Mouse (Mus musculus): ENCODE measurements around the gene Cdc6.

Gene Cdc6

DNA sequence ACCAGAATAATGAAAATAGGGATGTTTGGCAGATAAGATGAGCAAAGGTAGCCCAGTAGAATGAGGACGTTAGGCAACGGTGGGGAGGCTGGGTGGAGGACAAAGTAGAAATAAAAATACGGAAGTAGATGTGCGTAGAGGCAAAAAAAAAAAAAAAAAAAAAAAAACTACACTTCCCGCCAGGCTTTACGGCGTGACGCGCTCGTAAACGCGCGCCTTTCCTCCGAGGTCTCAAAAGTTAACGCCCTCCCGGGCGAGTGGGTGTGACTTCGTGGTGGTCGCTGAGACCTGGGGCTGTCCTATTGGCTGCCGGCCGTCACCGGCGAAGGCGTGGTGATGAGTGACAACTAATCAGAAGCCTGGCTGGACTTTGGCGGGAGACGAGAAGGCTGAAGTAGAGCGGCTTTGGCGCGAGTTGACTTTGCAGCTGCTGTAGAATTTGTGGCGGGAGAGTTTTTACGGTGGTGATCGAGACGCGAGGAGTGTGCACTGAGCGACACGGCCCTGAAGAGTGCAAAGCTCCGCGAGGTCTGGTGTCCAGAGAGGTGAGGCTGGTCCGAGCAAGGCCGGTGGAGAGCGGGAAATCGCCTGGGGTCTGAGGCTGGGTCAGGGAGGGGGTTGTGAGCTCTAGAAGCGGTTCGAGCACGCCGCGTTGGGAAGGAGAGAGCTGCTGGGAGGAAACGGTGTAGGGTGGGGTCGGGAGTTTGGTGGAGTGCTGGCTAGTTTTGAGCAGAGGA is at the start of gene Cdc6:
Gene Cdc6 (plus strand): TSS at position 365 of the 737 bp plus-strand sequence.
- DNase-seq (ENCODE audit: low read depth, low spot score): peak; percentile 98

DNA sequence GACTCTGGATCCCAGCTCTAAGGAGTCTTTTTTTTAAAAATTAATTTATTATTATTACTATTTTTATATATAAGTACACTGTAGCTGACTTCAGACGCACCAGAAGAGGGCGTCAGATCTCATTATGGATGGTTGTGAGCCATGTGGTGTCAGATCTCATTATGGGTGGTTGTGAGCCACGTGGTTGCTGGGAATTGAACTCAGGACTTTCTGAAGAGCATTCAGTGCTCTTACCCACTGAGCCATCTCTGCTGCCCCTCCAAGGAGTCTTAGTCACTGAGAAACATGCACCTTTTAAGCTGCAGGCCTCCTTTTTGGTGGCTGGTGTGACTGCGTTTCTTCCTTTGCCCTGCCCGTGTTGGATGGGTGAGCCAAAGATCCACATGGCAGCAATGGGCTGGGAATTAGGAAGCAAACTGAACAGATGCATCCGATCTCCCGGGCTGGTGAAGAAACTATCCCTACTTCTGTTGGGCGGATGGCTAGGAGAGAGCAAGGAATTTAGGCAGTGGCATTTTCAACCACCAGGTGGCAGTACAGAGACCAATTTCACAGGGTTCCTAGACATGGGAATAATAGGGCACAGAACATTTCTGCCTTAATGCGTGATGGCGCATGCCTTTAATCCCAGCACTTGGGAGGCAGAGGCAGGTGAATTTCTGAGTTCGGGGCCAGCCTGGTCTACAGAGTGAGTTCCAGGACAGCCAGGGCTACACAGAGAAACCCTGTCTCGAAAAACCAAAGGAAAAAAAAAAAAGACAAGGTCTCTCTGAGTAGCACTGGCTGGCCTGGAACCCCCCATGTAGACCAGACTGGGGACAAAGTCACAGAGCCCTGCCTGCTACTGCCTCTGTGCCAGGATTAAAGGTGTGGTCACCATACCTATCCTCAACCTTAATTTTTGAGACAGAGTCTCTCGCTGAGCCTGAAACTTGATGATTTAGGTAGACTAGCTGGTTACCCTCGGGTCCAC is 48.6 kb upstream of the Cdc6 start:
- DNase-seq (ENCODE audit: low read depth, low spot score): peak; percentile 79

DNA sequence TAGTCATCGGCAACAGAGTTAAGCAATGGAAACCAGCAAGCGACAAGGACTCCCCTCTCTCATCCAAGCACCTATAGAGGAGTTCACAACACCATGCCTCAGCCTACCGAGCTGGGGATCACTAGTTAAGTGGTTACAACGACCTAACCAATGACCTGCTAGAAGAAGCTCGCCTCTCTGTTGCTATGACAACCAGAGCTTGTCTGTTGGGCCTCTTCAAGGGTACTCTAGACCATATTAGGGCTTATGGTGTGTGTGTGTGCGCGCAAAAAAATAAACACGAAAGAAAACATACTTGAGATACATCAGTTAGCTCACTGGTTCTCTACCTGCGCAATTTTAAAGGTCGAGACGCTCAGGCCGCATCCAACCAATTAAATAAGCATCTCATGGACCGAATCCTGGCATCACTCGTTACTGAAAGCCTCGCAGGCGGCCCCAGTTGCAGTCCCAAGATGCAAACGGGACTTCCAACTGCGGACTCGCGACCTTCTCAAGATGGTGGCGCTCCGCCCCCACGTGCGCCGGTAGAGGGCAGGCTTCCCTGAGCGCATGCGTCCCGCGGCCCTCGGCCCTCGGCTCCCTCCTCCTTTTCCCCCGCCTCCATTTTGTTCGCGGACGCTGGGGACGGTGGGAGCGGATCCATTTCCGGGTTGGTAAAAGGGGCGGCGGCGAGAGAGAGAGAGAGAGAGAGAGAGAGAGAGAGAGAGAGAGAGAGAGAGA is 44.4 kb upstream of the Cdc6 start, which contains the start of gene Wipf2:
Gene Wipf2 (plus strand): TSS at position 611 of the 723 bp plus-strand sequence.
- DNase-seq (ENCODE audit: low read depth, low spot score): peak; percentile 97

DNA sequence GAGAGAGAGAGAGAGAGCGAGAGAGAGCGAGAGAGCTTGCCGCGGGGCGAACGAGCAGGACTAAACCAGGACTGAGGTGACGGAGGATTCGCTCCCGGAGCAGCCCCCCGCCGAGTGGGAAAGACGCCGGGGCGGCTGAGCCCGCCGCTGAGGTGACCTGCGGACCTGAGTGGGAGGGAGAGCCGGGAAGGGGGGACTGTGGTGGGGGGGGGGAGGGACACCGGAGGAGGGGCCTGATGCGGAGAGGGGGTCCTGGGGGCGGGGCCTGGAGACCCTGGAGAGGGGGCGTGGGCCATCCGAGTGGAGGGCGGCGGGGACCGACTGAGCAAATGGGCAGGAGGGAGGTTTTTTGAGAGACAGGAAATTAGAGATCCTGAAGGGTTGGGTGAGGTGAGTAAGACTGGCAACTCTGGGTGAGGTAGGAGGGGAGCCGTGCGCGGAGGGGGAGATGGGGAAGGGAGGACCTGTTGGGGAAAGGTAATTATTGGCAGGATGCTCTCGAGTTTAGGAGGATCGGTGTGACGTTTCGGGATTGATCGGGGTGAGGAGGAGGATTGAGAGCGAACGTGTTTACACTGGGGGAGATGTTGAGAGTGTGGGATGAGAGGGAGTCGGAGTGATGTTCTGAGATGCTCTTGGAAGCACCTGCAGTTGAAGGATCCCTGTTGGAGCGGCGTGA is 43.7 kb upstream of the Cdc6 start:
- DNase-seq (ENCODE audit: low read depth, low spot score): peak; percentile 64

DNA sequence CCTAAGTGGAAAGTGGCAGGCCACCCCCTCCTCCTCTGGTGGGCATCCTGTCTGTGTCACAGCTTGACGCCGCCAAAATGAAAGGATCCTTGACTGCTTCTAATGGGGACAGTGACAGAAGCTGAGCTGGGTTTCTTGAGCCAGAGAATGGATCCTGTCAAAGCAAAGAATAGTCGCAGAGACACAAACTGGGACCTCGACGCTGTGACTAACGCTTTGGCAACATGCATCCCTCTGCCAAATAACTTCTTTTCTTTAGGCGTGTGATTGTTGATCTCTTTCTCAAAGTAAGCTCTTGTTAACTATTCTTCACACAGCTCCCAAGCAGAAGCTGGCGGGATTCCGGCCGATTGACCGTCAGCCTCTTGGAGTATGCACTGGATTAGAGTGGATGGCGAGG is 40.3 kb upstream of the Cdc6 start:
- no peak for DNase-seq (ENCODE audit: low read depth, low spot score)

DNA sequence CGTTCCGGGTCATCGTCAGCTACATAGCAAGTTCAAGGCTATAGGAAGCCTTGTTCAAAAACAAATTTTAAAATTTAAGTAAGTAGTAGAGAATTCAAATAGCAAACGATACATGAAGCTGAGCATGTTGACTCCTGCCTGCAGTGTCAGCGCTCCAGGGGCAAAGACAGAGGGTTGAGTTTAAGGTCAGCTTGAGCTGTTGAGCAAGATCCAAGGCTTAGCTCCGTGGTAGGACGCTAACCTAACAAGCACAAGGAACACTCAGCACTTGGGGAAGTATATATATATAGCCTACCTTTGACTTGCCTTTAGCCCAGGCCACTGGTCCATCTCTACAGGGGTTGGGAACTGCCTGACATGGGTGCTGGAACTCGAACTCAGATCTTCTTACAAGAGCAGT is 37.7 kb upstream of the Cdc6 start:
- DNase-seq (ENCODE audit: low read depth, low spot score): no peak

DNA sequence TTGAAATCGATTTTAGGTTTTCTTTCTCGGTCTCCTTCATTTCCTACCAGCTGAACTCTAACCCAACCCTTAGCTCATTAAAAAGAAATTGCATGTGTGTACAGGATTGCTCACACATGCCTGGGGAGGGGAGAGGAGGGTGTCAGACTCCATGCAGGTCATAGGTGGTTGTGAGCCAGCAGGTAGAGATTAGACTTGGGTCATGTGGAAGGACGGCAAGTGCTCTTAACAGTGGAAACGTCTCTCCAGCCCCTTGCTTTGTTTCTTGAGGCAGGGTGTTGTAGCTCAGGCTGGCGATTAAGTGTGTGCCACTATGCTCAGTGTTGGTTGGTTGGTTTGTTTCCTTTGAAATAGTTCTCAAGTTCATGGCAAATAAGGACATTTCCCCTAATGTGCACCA is 36.8 kb upstream of the Cdc6 start:
- no peak for DNase-seq (ENCODE audit: low read depth, low spot score)

DNA sequence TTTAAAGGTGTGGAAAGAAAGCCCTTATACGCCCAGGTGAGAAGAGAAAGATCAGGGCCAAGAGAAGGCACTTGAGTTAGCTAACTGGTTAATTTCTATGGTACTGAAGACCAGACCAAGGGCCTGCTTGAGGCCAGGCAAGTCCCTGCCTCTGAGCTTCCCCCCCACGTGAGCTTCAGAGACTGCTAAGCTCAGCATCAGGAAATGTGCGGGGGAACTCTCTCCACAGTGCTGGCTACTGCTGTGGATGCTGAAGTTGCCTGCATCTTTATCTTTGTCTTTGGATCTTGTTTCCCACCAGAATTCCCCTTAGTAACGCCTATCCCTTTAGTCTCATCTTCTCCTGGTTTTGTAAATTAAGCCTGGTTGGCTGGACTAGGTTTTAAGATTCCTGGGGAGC is 36.2 kb upstream of the Cdc6 start:
- DNase-seq (ENCODE audit: low read depth, low spot score): no peak

DNA sequence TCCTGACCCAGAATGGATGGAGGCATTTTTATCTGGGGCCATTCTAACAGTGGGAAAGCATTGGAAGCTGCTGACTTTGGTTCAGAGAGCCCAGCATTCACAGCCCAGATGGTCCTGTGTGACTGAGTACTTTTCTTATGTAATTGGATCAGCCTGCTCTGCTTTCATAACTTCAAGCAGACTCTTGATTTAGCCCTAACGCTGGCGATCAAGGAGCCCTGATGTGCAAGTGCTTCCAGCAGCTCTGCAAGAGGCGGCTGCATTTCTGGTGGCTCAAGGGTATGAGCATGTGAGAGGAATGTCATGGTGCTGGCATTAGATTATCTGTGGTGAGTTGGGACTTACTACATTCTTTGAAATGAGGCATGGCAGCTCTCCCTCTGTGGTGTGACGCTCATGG is 35.6 kb upstream of the Cdc6 start:
- DNase-seq (ENCODE audit: low read depth, low spot score): no peak

DNA sequence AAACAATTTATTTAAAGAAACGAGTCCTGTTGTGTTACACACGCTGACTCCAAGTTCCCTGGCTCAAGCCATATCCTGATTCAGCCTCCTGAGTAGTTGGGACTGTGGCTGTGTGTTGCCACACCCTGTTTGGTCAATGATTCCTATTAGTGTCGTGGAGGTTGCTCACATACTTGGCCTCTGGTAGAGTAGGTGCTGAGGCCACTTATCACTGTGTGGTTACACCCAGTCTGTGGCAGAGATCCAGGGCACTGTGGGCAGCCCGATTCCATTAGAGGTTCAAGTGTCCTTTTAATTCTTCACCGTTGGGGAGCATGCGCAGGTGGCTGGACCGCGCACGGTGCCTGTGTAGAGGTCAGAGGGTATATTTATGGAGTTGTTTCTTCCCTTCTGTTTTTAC is 33.7 kb upstream of the Cdc6 start:
- DNase-seq (ENCODE audit: low read depth, low spot score): no peak

DNA sequence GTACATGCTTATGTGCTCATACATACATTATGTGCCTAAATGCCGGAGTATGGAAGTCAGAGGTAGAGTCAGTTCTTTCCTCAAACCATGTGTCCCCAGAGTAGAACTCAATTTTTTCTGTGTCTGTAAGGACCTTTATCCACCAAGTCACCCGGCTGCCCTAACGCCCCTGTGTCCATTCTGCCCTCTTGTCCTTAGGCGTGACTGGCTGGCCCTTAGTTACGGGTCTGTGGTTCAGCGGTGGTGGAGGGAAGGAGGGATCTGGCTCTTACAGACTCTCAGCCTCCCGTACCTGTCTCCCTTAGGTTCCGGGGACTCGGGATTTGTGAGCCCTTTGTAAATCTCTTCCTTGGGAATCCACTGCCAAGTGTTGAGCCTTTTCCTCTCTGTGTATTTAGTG is 30.6 kb upstream of the Cdc6 start:
- DNase-seq (ENCODE audit: low read depth, low spot score): no peak

DNA sequence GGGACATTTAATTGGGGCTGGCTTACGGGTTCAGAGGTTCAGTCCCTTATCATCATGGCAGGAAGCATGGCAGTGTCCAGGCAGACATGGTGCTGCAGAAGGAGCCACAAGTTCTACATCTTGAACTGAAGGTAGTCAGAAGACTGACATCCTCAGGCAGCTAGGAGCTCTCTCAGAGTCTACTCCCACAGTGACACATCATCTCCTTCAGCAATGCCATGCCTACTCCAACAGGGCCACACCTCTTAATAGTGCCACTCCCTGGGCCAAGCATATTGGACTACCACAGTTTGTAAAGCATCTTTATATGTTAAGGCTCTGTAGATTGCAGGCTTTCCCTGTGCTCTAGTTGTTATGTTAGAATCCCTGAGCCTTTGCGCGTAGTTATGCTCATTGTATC is 19.9 kb upstream of the Cdc6 start:
- no peak for DNase-seq (ENCODE audit: low read depth, low spot score)

DNA sequence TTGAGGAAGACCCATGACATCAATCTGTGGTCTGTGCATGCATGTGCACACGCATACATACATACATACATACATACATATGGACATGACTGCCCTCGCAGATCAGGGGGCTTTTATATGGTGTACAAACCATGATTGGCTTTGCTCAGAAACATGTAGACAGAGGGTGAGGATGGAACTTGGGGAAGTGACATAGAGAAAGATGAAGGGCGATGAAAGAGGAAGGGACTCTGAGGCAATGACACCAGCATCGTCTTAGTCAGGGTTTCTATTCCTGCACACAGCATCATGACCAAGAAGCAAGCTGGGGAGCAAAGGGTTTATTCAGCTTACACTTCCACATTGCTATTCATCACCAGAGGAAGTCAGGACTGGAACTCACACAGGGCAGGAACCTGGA is 18.5 kb upstream of the Cdc6 start:
- DNase-seq (ENCODE audit: low read depth, low spot score): no peak

DNA sequence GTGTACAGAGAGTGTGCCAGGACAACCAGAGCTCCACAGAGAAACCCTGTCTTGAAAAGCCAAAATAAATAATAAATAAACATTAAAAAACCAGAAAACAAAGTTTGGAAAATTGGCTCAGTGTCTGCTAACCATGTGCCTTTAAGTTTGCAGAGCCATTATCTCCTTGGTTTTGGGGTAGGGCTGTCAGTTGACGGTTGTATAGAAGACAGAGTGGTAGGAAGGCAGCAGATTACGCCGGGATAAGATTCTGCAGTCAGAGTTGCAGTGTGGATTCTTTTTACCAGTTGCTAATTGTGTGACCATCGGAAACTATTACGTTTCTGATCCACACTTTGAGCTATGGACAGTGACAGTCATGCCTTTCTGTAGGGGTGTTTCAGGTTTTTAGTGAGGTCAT is 17.6 kb upstream of the Cdc6 start:
- DNase-seq (ENCODE audit: low read depth, low spot score): no peak

DNA sequence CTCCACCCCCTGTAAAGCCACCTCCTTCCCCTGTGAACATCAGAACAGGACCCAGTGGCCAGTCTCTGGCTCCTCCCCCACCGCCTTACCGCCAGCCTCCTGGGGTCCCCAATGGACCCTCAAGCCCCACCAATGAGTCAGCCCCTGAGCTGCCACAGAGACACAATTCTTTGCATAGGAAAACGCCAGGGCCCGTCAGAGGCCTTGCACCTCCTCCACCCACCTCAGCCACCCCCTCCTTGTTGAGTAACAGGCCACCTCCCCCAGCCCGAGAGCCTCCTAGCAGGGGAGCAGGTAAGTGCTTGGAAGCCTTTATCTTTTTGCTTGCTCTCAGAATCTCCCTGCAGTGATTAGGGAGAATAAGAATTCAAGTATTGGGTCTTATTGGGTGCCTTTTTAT is 15.2 kb upstream of the Cdc6 start:
- no peak for DNase-seq (ENCODE audit: low read depth, low spot score)

DNA sequence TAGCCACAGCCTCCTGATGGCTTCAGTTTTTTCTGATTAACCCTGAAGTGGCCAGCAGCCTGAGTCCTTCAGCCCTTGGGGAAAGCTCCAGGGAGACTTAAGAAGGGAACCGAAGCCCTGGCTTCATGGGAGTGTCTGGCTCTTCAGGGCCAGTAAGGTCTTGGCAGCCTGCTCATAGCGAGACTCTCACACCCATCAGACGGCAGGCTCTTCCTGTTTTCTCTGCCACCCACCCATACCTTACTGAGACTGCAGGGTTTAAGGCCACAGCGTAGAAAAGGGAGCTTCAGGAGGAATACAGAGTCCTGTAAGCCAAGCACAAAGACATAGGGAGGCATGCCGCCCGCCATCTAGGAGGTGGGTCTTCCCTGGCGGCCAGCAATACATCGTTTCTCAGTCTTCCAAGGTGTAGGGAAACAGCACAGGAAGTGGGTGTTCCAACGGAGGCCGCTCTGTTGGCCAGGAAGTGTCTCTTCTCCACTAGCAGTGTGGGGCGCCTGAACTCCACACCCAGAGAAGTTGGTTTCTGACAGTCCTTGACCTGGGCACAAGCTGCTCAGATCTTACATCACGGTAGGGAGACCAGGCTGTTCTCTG is 7.0 kb upstream of the Cdc6 start:
- no peak for DNase-seq (ENCODE audit: low read depth, low spot score)

DNA sequence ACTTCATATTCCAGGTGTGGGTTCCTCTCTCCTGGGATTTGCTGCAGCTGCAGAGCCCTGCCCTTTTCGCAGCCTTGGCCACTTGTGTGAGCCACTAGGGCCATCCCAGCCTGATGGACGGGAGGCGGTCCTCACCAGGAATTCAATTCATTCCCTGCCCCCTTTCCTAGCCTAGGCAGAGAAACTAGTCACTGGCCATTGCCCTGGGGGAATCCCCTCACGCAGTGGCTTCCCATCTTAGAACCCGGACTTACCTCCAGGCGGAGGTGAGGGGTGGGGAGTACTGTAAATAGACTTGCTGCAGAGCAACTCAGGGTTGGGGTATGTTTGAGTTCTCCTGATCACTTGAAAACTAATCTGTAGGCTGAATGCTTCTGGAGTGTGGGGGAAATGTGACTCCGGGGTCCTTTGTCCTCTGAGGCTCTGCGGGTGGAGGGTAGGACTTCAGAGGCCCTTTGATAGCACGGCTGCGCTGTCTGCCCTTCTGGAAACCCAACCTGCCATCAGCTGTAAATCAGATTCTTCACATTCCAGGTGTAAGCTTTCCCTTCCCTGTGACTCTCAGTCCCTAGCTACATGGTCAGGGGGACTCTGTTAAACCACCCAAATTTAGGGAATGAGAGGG is 4.9 kb upstream of the Cdc6 start:
- DNase-seq (ENCODE audit: low read depth, low spot score): no peak

DNA sequence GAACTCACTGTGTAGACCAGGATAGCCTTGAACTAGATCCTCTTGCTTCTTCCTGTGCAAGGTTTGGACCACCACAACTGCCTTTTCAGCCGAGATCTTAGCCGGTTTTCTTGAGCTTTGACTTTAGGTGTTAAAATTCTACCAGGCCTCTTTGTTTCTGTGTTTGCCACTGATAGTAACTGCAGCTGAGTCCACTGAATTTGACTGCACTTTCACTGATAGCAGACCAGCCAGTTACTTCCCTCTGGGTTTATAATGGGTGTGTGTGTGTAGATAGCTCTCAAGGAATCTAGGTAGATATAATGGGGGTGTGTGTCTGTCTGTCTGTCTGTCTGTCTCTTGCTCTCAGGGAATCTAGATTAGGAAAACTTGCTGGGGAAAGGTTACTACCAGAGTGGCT is 3.0 kb upstream of the Cdc6 start:
- no peak for DNase-seq (ENCODE audit: low read depth, low spot score)

DNA sequence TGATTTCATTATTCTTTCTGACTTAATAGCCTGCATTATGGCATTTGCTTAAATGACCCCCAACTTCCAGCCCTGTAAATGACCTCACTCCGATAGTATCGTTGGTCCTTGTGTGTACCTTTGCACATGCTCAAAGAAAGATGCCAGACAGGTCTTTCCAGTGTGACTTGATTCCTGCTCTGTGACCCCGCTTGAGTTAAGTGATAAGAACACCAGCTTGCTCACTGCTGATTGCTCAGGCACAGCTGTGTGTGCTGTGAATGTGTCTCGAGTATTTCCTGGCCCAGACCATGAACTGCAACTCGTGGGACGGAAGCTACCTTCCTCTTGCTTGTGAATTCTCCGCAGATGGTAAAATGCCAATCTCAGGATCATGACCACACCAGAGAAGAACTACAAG is 2.6 kb upstream of the Cdc6 start:
- DNase-seq (ENCODE audit: low read depth, low spot score): no peak

DNA sequence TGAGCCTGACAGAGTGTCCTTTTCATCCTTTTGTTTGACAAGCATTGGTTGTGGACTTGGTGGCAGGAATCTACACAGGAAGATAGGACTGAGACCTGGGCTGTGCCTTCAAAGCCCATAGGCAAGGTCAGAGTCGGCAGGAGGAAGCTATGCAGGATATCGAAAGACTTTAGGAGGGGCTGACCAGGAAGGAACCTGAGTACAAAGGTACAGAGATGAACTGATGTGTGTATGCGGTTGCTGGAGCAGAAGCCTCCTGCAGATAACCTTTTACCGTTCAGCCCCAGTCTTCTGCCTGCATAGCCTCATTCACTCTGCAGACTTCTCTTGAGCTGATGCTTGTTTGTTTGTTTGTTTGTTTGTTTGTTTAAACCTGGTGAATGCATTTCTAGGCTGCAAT is 2.0 kb upstream of the Cdc6 start:
- DNase-seq (ENCODE audit: low read depth, low spot score): no peak

DNA sequence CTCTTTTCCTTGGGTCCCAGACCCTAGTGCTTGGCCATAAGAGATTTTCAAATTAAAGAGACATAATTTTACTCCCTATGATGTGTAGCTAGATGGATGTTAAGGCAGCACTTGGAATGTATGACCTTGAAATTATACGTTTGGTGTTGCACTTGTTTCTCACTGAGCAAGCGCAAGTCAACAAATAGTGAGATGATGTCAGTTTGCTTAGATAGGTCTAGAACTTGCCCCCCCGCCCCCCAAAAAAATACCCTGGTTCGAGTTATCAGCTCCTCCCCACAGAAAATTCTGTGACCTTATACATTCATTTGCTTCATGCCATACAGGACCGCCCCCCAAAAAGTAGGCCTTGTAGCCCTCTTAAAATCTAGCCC is 551 bp upstream of the Cdc6 start:
- no peak for DNase-seq (ENCODE audit: low read depth, low spot score)

All from embryo, embryonic 11.5 days (tissue).